Mouse (Mus musculus): ENCODE data around the gene Gm21750. TPM values are rescaled to one million over a fixed set of nuclear protein-coding genes. Genes with fewer than 3 reads are reported as not detected.
"Not testable (repeated sequence)": the region's sequence is repeated elsewhere in the genome, so short reads cannot be mapped to it uniquely, and the experiment has no call there.

Gene Gm21750
- total RNA-seq (2021) = not detected

DNA sequence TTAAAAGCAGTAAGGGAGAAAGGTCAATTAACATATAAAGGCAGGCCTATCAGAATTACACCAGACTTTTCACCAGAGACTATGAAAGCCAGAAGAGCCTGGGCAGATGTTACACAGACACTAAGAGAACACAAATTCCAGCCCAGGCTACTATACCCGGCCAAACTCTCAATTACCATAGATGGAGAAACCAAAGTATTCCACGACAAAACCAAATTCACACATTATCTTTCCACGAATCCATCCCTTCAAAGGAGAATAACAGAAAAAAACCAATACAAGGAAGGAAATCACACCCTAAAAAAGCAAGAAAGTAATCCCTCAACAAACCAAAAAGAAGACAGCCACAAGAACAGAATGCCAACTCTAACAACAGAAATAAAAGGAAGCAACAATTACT is at the start of gene Gm21750:
Gene Gm21750 (plus strand): TSS at position 301 of the 400 bp plus-strand sequence.
- intact Hi-C loops (cut with DNase I); DNase-seq: not testable (repeated sequence)

DNA sequence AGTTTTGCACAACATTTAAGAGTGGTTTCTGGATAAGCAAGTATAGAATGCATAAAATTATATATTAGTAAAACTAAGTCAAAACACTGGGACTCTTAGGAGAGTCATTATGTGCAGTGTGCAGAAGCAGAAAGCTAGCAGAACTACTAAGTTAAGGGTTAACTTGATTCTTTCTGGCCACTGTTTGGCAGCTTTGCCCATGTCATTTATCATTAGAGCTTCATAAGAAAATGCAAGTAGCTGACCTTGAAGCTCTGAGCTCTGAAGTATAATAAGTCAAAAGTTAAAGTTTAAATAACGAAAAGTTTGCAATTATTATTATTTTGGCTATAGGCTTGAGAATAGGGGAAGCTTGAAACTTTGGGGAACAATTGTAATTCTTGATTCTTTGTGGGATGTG is 46.1 kb upstream of the Gm21750 start:
- not testable (repeated sequence) for DNase-seq

DNA sequence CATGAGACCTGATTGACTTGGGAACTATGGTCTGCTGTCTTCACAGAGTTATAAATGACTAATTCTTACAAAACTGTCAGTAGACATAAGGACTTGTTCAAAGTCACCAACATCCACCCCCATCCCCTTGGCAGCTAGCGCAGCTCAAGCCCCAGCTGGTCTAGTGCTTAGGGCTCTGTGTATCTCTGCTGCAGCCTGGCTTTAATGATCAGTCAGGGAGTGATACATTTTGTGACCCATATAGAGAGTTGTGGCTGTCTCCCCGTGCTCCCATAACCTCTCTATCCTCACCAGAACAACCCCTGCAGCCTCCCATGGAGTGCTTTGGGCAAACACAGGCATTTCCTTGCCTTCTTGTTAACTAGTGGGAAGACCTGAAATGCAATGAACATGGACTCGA is 40.1 kb upstream of the Gm21750 start:
- intact Hi-C loops (cut with DNase I) = no loop called here
- no peak for DNase-seq

More for the DNA sequence above, 46.1 kb upstream of the Gm21750 start:
- intact Hi-C loops (cut with DNase I) = not testable (repeated sequence)

DNA sequence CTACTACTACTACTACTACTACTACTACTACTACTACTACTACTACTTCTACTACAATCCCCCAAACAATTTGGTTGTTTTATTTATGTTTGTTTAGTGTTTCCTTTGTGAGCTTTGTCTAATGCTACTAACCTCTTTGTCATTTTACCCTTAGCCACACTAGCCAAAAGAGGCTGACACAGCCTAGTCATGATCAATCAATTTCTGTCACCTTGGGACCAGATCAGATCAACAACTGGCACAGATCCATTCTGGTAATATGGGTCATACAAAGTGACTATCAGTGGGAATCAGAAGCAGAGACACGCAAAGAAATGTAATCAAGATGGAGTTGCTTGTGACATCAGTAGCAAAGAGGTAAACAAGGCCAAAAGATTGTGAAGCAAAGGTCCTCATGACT is 38.0 kb upstream of the Gm21750 start:
- DNase-seq = no peak
- intact Hi-C loops (cut with DNase I) = no loop called here

DNA sequence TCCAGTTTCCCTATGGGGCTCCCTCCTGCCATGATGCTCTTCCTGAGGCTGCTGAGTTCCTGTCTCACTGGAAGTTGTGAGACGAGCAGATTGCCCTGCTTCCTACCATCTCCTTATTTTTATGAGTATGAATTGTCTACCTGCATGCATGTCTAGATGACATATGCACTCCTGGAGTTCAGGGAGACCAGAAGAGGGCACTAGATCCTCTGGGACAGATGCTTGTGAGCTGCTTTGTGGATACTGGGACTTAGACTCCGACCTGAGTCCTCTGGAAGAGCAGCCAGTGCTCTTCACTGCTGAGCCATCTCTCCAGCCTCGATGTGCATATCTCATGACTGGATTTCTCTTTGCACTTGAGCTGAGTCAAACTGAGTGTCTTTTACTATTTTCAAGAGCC is 35.6 kb upstream of the Gm21750 start:
- intact Hi-C loops (cut with DNase I) = no loop called here
- no peak for DNase-seq

DNA sequence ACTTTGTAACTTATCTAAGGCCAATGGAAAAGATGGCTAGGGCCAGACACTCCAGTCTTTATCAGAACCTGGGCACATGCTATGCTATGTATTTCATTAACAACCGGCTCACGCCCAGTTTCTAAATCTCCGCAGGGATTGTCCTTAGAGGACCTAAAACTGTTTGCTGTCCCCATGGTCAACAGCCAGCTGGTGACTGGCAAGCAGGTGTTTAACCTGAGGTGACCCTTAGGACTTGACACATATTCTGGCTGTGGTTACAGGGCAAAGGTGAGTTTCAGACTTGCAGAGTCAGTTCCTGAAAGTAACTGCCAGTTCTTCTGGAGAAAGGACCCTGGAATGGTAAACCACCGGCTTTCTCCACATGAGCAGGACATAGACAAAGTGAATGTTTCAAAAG is 29.5 kb upstream of the Gm21750 start:
- intact Hi-C loops (cut with DNase I) = no loop called here
- DNase-seq = no peak

DNA sequence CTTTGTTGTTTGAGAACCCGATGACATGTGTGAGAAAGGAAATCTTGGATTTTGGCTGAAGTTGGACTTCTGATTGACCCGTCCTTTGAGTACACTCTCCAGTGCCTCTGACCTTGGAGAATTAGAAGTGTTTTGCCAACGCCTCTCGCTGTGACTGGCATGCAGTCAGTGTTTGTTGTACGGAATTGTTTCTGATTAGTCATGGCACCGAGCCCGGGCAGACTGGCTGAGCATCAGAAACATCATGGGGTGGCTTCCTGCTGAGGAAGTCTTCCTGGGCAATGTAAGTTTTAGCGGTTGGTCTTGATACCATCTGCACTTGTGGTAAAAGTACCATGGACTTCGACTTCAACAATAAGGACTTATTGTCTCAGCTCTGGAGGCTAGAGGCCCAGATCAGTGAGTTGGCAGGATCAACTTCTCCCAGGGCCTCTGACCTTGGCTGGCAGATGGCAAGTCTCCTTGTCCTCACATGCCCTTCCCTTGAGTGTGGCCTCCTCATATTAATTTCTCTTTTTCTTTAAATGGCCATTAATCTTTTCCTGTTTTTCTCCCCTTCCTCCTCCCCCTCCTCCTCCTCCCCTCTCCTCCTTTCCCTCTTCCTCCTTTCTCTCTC is 28.3 kb upstream of the Gm21750 start:
- intact Hi-C loops (cut with DNase I) = no loop called here
- peak; percentile 89 for DNase-seq

DNA sequence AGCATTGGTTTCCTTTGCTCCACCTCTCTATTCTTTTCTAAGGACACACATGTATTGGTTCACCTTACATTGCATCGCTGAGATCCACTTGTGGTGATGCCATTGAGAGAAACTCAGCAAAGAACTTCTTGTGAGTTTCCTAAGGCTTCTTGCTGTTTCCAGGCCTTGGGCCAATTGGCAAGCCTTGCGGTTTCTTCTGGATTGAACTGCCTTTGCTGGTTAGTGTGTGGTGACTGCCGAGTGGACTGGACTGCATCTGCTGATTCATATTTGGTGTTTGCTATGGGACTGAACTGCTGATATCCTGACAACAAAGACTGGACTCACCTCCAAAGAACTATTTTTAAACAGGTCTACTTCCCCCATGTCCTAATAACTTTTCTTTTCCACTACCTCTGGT is 26.7 kb upstream of the Gm21750 start:
- DNase-seq = peak; percentile 41
- intact Hi-C loops (cut with DNase I) = no loop called here

DNA sequence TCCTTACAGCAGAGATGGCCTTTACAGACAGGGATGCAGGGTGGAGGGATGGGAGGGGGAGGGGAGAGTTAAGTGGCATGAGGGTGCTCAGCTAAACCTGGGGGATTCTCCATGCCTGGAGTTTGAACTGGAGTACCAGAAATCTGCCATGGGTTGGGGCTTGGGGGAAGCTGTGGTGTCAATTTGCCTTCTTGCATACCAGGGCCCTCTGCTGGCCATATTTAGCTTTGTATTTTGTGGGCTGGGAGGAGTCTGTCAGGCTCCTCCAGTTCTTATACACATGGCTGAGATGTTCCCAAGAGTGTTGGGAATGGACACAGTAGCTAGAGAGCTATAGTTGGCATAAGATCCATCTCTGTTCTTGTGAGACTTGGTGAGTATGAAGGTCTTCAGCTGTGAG is 23.6 kb upstream of the Gm21750 start:
- intact Hi-C loops (cut with DNase I) = no loop called here
- DNase-seq = no peak

DNA sequence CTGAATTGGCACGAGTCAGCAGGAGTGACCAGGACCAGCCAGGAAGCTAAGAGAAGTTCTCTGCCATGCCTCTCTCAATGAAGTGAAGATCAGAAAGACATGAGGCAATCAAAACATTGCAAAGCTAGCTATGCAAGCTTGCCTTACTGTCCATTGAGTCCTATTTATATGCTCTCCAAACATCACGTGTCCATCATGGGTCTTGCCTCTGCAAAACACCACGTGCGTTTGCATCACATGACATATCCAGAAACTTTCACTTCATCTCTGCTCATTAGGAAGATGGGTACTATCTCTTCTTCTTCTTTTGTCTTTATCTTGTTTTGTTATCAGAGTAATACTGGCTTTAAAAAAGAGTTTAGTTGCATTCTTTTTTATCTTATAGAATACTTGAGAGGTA is 10.8 kb upstream of the Gm21750 start:
- DNase-seq = no peak
- intact Hi-C loops (cut with DNase I) = no loop called here

DNA sequence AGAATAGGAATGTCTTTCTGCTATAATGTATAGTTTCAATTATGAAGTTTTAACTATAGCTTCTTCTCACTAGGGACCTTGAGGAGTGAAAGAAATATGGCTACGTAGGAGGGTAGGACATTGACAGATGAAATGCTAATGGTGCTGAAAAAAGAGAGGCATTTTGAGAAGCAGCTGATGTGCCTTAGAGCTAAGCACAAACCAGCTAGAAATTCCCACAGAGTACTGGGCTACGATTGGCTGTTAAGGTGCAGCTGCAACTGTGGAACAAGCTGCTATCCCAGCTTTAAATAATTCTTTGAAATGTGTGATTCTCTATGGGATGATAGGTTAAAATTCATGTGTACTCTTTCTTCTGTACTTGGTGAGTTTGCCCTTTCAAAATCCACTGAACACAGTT is 9.1 kb downstream of the Gm21750 start:
- intact Hi-C loops (cut with DNase I) = no loop called here
- DNase-seq = no peak

DNA sequence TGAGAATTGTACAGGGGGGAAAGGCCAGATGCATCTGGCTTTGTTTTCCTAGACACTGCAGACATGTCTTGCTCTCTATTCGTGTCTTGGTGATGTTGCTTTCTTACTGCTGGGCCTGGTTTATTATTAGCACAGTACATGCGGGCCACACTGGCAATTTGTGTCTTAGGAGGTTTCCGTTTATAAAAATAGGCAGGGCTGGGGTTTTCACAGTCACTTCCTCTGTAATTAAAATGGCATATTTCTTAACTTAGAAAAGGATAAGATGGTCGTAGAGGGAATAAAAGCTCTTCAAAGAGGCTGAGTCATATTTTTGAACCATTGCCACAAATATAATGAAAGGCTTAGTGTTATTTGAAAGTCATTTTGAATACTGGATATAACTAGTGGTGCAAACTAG is 26.7 kb downstream of the Gm21750 start:
- intact Hi-C loops (cut with DNase I) = no loop called here
- DNase-seq = no peak

DNA sequence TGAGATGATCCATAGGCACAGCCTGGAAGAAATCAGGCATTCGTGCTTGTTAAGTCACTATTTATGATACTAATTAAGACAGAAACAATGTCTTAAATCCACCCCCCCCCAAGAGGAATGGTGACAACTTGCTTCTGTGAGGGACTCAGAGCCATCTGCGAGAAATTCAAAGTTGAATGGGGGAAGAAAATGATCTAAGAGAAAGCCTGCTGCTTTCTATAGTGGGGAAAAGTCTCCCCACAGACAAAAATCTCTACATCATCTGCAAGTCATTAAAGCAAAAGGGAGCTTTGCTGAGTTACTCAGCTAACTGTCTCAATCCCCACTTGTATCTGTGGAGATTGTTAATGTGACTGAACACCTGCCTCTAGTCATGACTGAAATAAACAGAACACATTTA is 27.4 kb downstream of the Gm21750 start:
- intact Hi-C loops (cut with DNase I) = no loop called here
- DNase-seq = no peak

DNA sequence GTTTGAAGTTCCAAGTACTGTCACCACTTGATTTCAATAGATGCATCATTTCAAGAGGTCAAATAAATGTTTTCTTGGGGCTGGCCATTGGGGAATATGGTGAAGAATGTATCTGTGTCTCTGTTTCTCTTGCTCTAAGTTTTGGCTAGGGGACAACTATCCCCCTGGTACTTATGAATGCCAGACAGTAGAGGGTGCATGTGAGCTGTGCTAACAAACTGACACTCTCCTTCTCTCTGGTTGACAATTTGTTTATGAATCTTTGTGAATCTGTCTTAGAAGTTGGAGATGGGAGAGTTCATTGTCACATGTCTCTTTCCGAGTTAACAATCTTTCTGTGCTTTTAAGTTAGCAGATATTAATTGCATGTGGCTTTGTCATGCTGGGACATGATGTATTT is 39.2 kb downstream of the Gm21750 start:
- peak; percentile 8 for DNase-seq
- intact Hi-C loops (cut with DNase I) = loop anchor here (5.0 kb wide), 1 partner anchor 942 kb away; the partner anchor contains the start of gene Htr2a

DNA sequence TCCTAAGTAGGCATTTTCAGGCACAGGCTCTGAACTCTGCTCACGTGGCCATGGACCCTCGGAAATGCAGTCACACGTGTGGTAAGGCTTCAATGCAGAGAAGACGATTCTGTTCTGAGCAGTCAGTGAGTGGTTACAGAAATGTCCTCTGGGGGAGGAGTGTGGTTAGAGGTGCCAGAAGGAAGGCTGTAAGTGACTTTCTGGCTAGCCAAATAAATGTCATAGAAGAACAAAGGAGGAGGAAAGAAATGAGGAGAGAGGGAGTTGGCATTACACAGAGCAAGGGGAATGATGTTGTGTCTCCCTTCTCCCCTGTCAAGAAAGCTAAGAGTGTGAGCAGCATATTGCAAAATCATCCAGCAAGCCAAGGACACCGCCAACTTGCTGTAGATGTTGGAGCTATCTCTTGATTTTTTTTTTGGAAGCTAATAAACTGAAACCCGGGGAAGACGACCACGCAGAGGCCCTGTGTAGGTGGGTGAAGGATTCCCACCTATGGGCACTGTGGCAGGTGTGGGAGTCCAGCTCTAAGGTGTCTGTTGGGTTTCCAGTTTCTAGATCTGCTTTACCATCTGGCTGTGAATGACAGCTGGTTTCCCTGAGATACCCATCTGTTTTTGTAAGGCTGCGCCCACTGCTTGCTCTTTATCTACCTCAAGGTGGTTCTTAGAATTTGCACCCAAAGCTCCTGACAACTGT is 48.5 kb downstream of the Gm21750 start:
- no peak for DNase-seq
- intact Hi-C loops (cut with DNase I) = no loop called here

Other genes starting within 250 kb of the Gm21750 start
- 10 to 100 TPM; 34.9 to 43.6 TPM for gene Med4, start 151.2 kb upstream of the Gm21750 start, total RNA-seq (2021)
- 100 to 1,000 TPM; 103 to 107 TPM for gene Sucla2, start 135.9 kb upstream of the Gm21750 start, total RNA-seq (2021)
- gene Nudt15, start 113.0 kb upstream of the Gm21750 start, total RNA-seq (2021) = 1 to 10 TPM; 4.6 to 6.1 TPM

Data from left cerebral cortex, postnatal 4 days (tissue).